Mouse (Mus musculus): ENCODE data around the gene Klhl25. TPM values are rescaled to one million over a fixed set of nuclear protein-coding genes. Genes with fewer than 3 reads are reported as not detected.
"Not testable (repeated sequence)": the region's sequence is repeated elsewhere in the genome, so short reads cannot be mapped to it uniquely, and the experiment has no call there.

Gene Klhl25
- polyA plus RNA-seq, 1 experiment from 2014 or later, result 10.3 TPM

- 75% methylated on average over 1 of the region's 3 CpGs for WGBS (ENCODE audit: insufficient replicate concordance)
- not testable (repeated sequence) for H3K9ac ChIP-seq (ENCODE audit: low read depth, low read length); ATAC-seq (replicated peaks; ENCODE audit: insufficient number of reproducible peaks, low FRiP score, low TSS enrichment); H3K4me3 ChIP-seq (ENCODE audit: low read depth, low read length); H3K27me3 ChIP-seq (ENCODE audit: control insufficient read depth, insufficient read depth, low read length); H3K9me3 ChIP-seq (replicated peaks; ENCODE audit: control insufficient read depth, low read length); H3K36me3 ChIP-seq (ENCODE audit: control insufficient read depth, insufficient read depth, low read length); H3K4me2 ChIP-seq; H3K27ac ChIP-seq (ENCODE audit: low read depth, low read length)
- H3K4me1 ChIP-seq (ENCODE audit: control insufficient read depth, insufficient read depth, low read length), result peaks cover 36% of the 10 kb centered on the region
These were observed 2.3 kb downstream of the Klhl25 start for GRCm38 (mm10) chr7:75850396-75850795.

GRCm38 (mm10) chr7:75851290-75851689 lies 3.2 kb downstream of the Klhl25 start:
- ATAC-seq (replicated peaks; ENCODE audit: insufficient number of reproducible peaks, low FRiP score, low TSS enrichment), result no peak
- H3K9me3 ChIP-seq (replicated peaks; ENCODE audit: control insufficient read depth, low read length), result no peaks in the 10 kb centered on the region

DNA sequence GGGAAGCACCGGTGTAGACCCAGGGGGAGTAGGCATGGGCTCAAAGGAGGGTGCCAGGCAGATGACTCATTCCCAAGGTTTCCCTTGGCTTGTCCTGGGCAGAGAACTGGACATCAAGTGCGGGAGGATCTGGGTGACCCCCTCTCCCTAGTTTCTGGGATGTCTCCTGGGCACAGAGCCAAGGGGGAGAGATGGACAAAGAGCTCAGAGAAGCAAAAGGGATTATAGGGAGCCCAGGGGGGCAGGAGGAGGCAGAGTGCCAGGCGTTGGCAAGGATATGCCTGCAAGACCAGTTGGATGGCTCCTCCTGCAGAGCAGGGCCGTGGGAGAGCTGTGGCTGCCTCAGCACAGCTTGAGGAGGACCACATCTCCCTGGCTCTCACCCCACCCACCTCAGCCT lies 4.3 kb downstream of the Klhl25 start:
- 70% methylated on average over 4 of the region's 4 CpGs for WGBS (ENCODE audit: insufficient replicate concordance)
- H3K4me3 ChIP-seq (ENCODE audit: low read depth, low read length), result no peak overlapping the region
- H3K9ac ChIP-seq (ENCODE audit: low read depth, low read length), result peak overlapping the region; percentile 28; the same call in 1 of the 2 replicates
- H3K9me3 ChIP-seq (replicated peaks; ENCODE audit: control insufficient read depth, low read length), result no peaks in the 10 kb centered on the region
- H3K4me2 ChIP-seq, result no peak overlapping the region
- ATAC-seq (replicated peaks; ENCODE audit: insufficient number of reproducible peaks, low FRiP score, low TSS enrichment), result no peak
- H3K4me1 ChIP-seq (ENCODE audit: control insufficient read depth, insufficient read depth, low read length), result peaks cover 43% of the 10 kb centered on the region
- no peaks in the 10 kb centered on the region for H3K36me3 ChIP-seq (ENCODE audit: control insufficient read depth, insufficient read depth, low read length)
- H3K27me3 ChIP-seq (ENCODE audit: control insufficient read depth, insufficient read depth, low read length), result no peaks in the 10 kb centered on the region
- H3K27ac ChIP-seq (ENCODE audit: low read depth, low read length), result no peak overlapping the region

More at GRCm38 (mm10) chr7:75851290-75851689, 3.2 kb downstream of the Klhl25 start:
- Histone ChIP-seq H3K4me1 (ENCODE audit: control insufficient read depth, insufficient read depth, low read length) (peaks cover 43% of the 10 kb centered on the region), H3K4me3 (ENCODE audit: low read depth, low read length) (no peak overlapping the region), H3K9ac (ENCODE audit: low read depth, low read length) (no peak overlapping the region), H3K36me3 (ENCODE audit: control insufficient read depth, insufficient read depth, low read length) (no peaks in the 10 kb centered on the region), H3K27ac (ENCODE audit: low read depth, low read length) (no peak overlapping the region), H3K4me2 (no peak overlapping the region), H3K27me3 (ENCODE audit: control insufficient read depth, insufficient read depth, low read length) (no peaks in the 10 kb centered on the region)
- 85% methylated on average over 10 of the region's 10 CpGs for whole genome bisulfite sequencing (ENCODE audit: insufficient replicate concordance)

- no peak overlapping the region; the same call in 1 of the 2 replicates for H3K9ac ChIP-seq (ENCODE audit: low read depth, low read length)
- H3K4me1 ChIP-seq (ENCODE audit: control insufficient read depth, insufficient read depth, low read length), result peaks cover 43% of the 10 kb centered on the region
- H3K9me3 ChIP-seq (replicated peaks; ENCODE audit: control insufficient read depth, low read length), result no peaks in the 10 kb centered on the region
- no peaks in the 10 kb centered on the region for H3K36me3 ChIP-seq (ENCODE audit: control insufficient read depth, insufficient read depth, low read length)
- no peak for ATAC-seq (replicated peaks; ENCODE audit: insufficient number of reproducible peaks, low FRiP score, low TSS enrichment)
- no peak overlapping the region for H3K4me2 ChIP-seq
- H3K27ac ChIP-seq (ENCODE audit: low read depth, low read length), result no peak overlapping the region
- WGBS (ENCODE audit: insufficient replicate concordance), result 76% methylated on average over 8 of the region's 8 CpGs
- H3K27me3 ChIP-seq (ENCODE audit: control insufficient read depth, insufficient read depth, low read length), result no peaks in the 10 kb centered on the region
- no peak overlapping the region for H3K4me3 ChIP-seq (ENCODE audit: low read depth, low read length)
These were observed 5.2 kb downstream of the Klhl25 start for GRCm38 (mm10) chr7:75853171-75853830.

DNA sequence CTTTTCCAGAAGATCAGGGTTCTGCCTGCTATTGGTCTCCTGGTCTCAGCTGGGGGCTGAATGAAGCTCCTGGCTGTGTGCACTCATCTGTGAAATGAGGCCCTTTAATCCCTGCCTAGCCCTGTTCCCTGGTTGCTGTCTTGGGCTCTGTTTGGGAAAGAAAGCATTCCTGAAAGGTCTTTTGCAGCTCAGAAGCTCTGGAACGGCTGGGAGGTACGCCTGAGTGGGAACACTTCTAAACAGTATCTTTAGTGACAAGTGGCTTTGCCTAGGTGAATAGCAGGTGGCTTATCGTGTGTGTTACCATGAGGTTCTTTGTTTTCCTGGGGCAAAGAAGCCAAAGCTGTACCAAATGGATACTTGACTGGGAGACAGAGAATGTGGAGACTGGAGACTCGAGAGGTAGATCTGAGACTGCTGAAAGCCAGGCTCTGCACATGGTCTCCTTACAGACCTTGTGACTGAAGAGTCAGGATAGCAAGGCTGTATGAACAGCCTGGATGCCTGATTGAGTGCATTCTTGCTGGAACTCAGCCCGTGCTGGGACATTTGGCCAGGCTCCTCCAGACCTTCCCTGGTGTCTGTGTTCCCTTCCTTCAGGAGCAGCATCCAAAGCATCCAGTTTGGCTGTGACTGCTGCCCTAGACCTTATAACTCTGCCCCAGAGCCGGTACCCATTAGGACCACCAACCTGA lies 6.3 kb downstream of the Klhl25 start:
- H3K4me3 ChIP-seq (ENCODE audit: low read depth, low read length), result no peak overlapping the region
- H3K9ac ChIP-seq (ENCODE audit: low read depth, low read length), result no peak overlapping the region
- no peaks in the 10 kb centered on the region for H3K9me3 ChIP-seq (replicated peaks; ENCODE audit: control insufficient read depth, low read length)
- H3K4me2 ChIP-seq, result no peak overlapping the region
- 0 out of 2 replicates have a peak overlapping the region, but pooled peaks have one; percentile 35 for H3K27ac ChIP-seq (ENCODE audit: low read depth, low read length)
- 40% methylated on average over 6 of the region's 6 CpGs for WGBS (ENCODE audit: insufficient replicate concordance)
- H3K4me1 ChIP-seq (ENCODE audit: control insufficient read depth, insufficient read depth, low read length), result peaks cover 39% of the 10 kb centered on the region
- 0 out of 2 replicates have a peak, but pooled peaks cover 2% of the 10 kb centered on the region for H3K36me3 ChIP-seq (ENCODE audit: control insufficient read depth, insufficient read depth, low read length)
- H3K27me3 ChIP-seq (ENCODE audit: control insufficient read depth, insufficient read depth, low read length), result no peaks in the 10 kb centered on the region
- no peak for ATAC-seq (replicated peaks; ENCODE audit: insufficient number of reproducible peaks, low FRiP score, low TSS enrichment)

- WGBS (ENCODE audit: insufficient replicate concordance), result 57% methylated on average over 6 of the region's 6 CpGs
- no peak for ATAC-seq (replicated peaks; ENCODE audit: insufficient number of reproducible peaks, low FRiP score, low TSS enrichment)
- no peaks in the 10 kb centered on the region for H3K27me3 ChIP-seq (ENCODE audit: control insufficient read depth, insufficient read depth, low read length)
- no peak overlapping the region for H3K4me2 ChIP-seq
- H3K27ac ChIP-seq (ENCODE audit: low read depth, low read length), result no peak overlapping the region
- H3K9ac ChIP-seq (ENCODE audit: low read depth, low read length), result no peak overlapping the region; the same call in 1 of the 2 replicates
- H3K36me3 ChIP-seq (ENCODE audit: control insufficient read depth, insufficient read depth, low read length), result 0 out of 2 replicates have a peak, but pooled peaks cover 5% of the 10 kb centered on the region
- no peaks in the 10 kb centered on the region for H3K9me3 ChIP-seq (replicated peaks; ENCODE audit: control insufficient read depth, low read length)
- no peak overlapping the region for H3K4me3 ChIP-seq (ENCODE audit: low read depth, low read length)
- H3K4me1 ChIP-seq (ENCODE audit: control insufficient read depth, insufficient read depth, low read length), result peaks cover 34% of the 10 kb centered on the region
These were observed 6.9 kb downstream of the Klhl25 start for GRCm38 (mm10) chr7:75855028-75855427.

- Histone ChIP-seq H3K27ac (ENCODE audit: low read depth, low read length) (peak overlapping the region; percentile 22; the same call in 1 of the 2 replicates), H3K9ac (ENCODE audit: low read depth, low read length) (no peak overlapping the region), H3K4me3 (ENCODE audit: low read depth, low read length) (no peak overlapping the region), H3K27me3 (ENCODE audit: control insufficient read depth, insufficient read depth, low read length) (no peaks in the 10 kb centered on the region), H3K4me1 (ENCODE audit: control insufficient read depth, insufficient read depth, low read length) (peaks cover 34% of the 10 kb centered on the region), H3K9me3 (replicated peaks; ENCODE audit: control insufficient read depth, low read length) (no peaks in the 10 kb centered on the region), H3K4me2 (no peak overlapping the region), H3K36me3 (ENCODE audit: control insufficient read depth, insufficient read depth, low read length) (0 out of 2 replicates have a peak, but pooled peaks cover 5% of the 10 kb centered on the region)
- ATAC-seq (replicated peaks; ENCODE audit: insufficient number of reproducible peaks, low FRiP score, low TSS enrichment), result no peak
- WGBS (ENCODE audit: insufficient replicate concordance), result 83% methylated on average over 11 of the region's 11 CpGs
These were observed 8.1 kb downstream of the Klhl25 start for GRCm38 (mm10) chr7:75856259-75856658.

DNA sequence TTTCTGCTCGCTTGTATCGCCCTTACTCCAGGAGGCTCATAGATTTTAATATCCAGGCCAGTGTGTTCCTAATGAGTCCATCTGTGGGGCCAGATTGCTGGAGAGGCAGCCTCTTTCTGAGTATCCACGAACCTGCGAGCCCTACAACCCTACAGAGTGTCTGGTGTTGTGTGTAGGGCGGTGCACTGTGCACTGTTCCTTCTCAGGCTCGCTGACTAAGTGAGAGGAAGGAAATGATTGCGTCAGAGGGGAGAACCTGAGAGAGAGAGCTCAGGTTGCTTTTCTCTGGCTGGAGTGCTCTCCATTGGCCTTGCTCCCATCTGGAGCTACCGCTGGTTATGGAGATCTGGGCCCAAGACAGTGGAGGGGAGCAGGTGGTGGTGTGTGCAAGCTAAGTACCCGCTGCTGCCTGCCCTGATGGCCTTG lies 11.7 kb downstream of the Klhl25 start:
- Histone ChIP-seq H3K9me3 (replicated peaks; ENCODE audit: control insufficient read depth, low read length) (no peaks in the 10 kb centered on the region), H3K9ac (ENCODE audit: low read depth, low read length) (no peak overlapping the region), H3K4me1 (ENCODE audit: control insufficient read depth, insufficient read depth, low read length) (peaks cover 13% of the 10 kb centered on the region), H3K4me3 (ENCODE audit: low read depth, low read length) (no peak overlapping the region), H3K4me2 (no peak overlapping the region), H3K27me3 (ENCODE audit: control insufficient read depth, insufficient read depth, low read length) (no peaks in the 10 kb centered on the region), H3K36me3 (ENCODE audit: control insufficient read depth, insufficient read depth, low read length) (0 out of 2 replicates have a peak, but pooled peaks cover 5% of the 10 kb centered on the region), H3K27ac (ENCODE audit: low read depth, low read length) (no peak overlapping the region)
- 85% methylated on average over 9 of the region's 9 CpGs for WGBS (ENCODE audit: insufficient replicate concordance)
- no peak for ATAC-seq (replicated peaks; ENCODE audit: insufficient number of reproducible peaks, low FRiP score, low TSS enrichment)

All from heart, embryonic 11.5 days (tissue).